Mouse (Mus musculus) CH12.LX (cell line): ENCODE results near the gene Ppox. TPM values are rescaled to one million over a fixed set of nuclear protein-coding genes. Genes with fewer than 3 reads are reported as not detected.
A peak's percentile ranks its signal among the peaks of the same experiment; 100 is the strongest.

Experiments
- DNase-seq: peaks from one replicate; pipeline ENCODE4 v3.0.0-alpha.2; 2013; ENCODE audit errors: extremely low read depth
- H3K27ac ChIP-seq: 2 replicates; pipeline ENCODE4 v1.5.1; 2012; ENCODE audit warnings: low read depth, mild to moderate bottlenecking, control low read depth, moderate library complexity; ENCODE audit not compliant: insufficient read depth
- H3K27me3 ChIP-seq: replicated peaks from 2 replicates; pipeline ENCODE3; 2012; ENCODE audit warnings: inconsistent platforms
- H3K36me3 ChIP-seq, 2 experiments: replicated peaks in 1 of 2; 2 replicates each; pipeline versions ENCODE3 to v1.6.1; 2012; ENCODE audit warnings: inconsistent platforms in 1 of 2, low read length in 1 of 2, mild to moderate bottlenecking in 1 of 2, mixed read lengths in 1 of 2, moderate library complexity in 1 of 2; ENCODE audit not compliant: control insufficient read depth in 1 of 2, insufficient read depth in 1 of 2
- H3K4me1 ChIP-seq, 2 experiments: 2 replicates each; pipeline ENCODE4 v1.6.1; 2012; ENCODE audit warnings: inconsistent platforms in 1 of 2, moderate library complexity in 1 of 2; ENCODE audit not compliant: insufficient read depth in 2 of 2, control insufficient read depth in 1 of 2
- H3K4me2 ChIP-seq: 2 replicates; pipeline ENCODE4 v1.6.1; 2012; ENCODE audit warnings: low read depth, mild to moderate bottlenecking, control low read depth; ENCODE audit not compliant: poor library complexity, insufficient read depth, severe bottlenecking
- H3K4me3 ChIP-seq, 3 experiments: fragments of 150-350 bp in 1 of 3; sonication (generic) in 1 of 3; replicated peaks in 1 of 3; 2 replicates each; pipeline versions ENCODE3 to v1.5.1; 2011 to 2012; ENCODE audit warnings: low read depth in 2 of 3, low read length in 2 of 3, mild to moderate bottlenecking in 2 of 3, moderate library complexity in 2 of 3, control low read depth in 1 of 3, improper control_type of control experiment in 1 of 3, inconsistent platforms in 1 of 3, mixed read lengths in 1 of 3; ENCODE audit not compliant: poor library complexity in 1 of 3
- H3K79me2 ChIP-seq: replicated peaks from 2 replicates; pipeline ENCODE4 v1.6.1; 2012; ENCODE audit warnings: mild to moderate bottlenecking, moderate library complexity; ENCODE audit not compliant: control insufficient read depth, poor library complexity, insufficient read depth, severe bottlenecking; ENCODE audit errors: extremely low read depth
- H3K9ac ChIP-seq: 2 replicates; pipeline ENCODE4 v1.6.1; 2012; ENCODE audit warnings: low read depth, mild to moderate bottlenecking, control low read depth, moderate library complexity; ENCODE audit not compliant: insufficient read depth
- H3K9me3 ChIP-seq: replicated peaks from 2 replicates; pipeline ENCODE3; 2012; ENCODE audit warnings: low read length, inconsistent platforms, mixed read lengths
- CHD1 ChIP-seq: IDR thresholded peaks from 2 replicates; pipeline ENCODE4 v1.6.1; 2012; ENCODE audit warnings: low read depth, low read length, improper control_type of control experiment, inconsistent platforms
- CHD2 ChIP-seq: IDR thresholded peaks from 2 replicates; pipeline ENCODE4 v1.6.1; 2011; ENCODE audit warnings: low read length, improper control_type of control experiment
- CTCF ChIP-seq, 2 experiments: IDR thresholded peaks in 1 of 2; conservative IDR thresholded peaks in 1 of 2; 2 replicates each; pipeline ENCODE4 v1.5.1; 2011 to 2012; ENCODE audit warnings: low read depth in 2 of 2, low read length in 2 of 2, improper control_type of control experiment in 1 of 2, inconsistent platforms in 1 of 2, mild to moderate bottlenecking in 1 of 2, moderate library complexity in 1 of 2
- ELF1 ChIP-seq: IDR thresholded peaks from 2 replicates; pipeline ENCODE4 v1.6.1; 2014; ENCODE audit warnings: low read depth, mild to moderate bottlenecking, inconsistent platforms, low read length, improper control_type of control experiment
- EP300 ChIP-seq: IDR thresholded peaks from 2 replicates; pipeline ENCODE4 v1.6.1; 2011; ENCODE audit warnings: low read length, improper control_type of control experiment
- ETS1 ChIP-seq: conservative IDR thresholded peaks from 2 replicates; pipeline ENCODE4 v1.6.1; 2012; ENCODE audit warnings: low read depth, mild to moderate bottlenecking, inconsistent platforms, low read length, improper control_type of control experiment, moderate library complexity
- GABPA ChIP-seq: IDR thresholded peaks from 2 replicates; pipeline ENCODE4 v1.6.1; 2012; ENCODE audit warnings: low read depth, low read length, improper control_type of control experiment, inconsistent platforms; ENCODE audit not compliant: insufficient replicate concordance
- HCFC1 ChIP-seq: IDR thresholded peaks from 2 replicates; pipeline ENCODE4 v1.6.1; 2012; ENCODE audit warnings: low read depth, mild to moderate bottlenecking, inconsistent platforms, low read length, improper control_type of control experiment
- JUN ChIP-seq: IDR thresholded peaks from 2 replicates; pipeline ENCODE4 v1.6.1; 2011; ENCODE audit warnings: low read depth, mild to moderate bottlenecking, low read length, improper control_type of control experiment, moderate library complexity; ENCODE audit not compliant: insufficient read depth
- JUND ChIP-seq: conservative IDR thresholded peaks from 2 replicates; pipeline ENCODE4 v1.6.1; 2011; ENCODE audit warnings: low read depth, low read length, improper control_type of control experiment
- KAT2A ChIP-seq: IDR thresholded peaks from 2 replicates; pipeline ENCODE4 v1.6.1; 2012; ENCODE audit warnings: low read length, improper control_type of control experiment, inconsistent platforms; ENCODE audit not compliant: insufficient replicate concordance
- MAFK ChIP-seq: IDR thresholded peaks from 2 replicates; pipeline ENCODE4 v1.6.1; 2011; ENCODE audit warnings: low read length, improper control_type of control experiment; ENCODE audit not compliant: insufficient replicate concordance
- MAX ChIP-seq: IDR thresholded peaks from 2 replicates; pipeline ENCODE4 v1.6.1; 2011; ENCODE audit warnings: low read length, improper control_type of control experiment
- MAZ ChIP-seq: IDR thresholded peaks from 2 replicates; pipeline ENCODE4 v1.6.1; 2012; ENCODE audit warnings: low read depth, mild to moderate bottlenecking, inconsistent platforms, low read length, improper control_type of control experiment, moderate library complexity
- MEF2A ChIP-seq: IDR thresholded peaks from 2 replicates; pipeline ENCODE4 v1.6.1; 2014; ENCODE audit warnings: low read depth, mild to moderate bottlenecking, inconsistent platforms, low read length, improper control_type of control experiment, borderline replicate concordance
- MXI1 ChIP-seq: IDR thresholded peaks from 2 replicates; pipeline ENCODE4 v1.6.1; 2011; ENCODE audit warnings: mild to moderate bottlenecking, low read depth, low read length, improper control_type of control experiment
- MYC ChIP-seq: IDR thresholded peaks from 2 replicates; pipeline ENCODE4 v1.6.1; 2011; ENCODE audit warnings: low read depth, mild to moderate bottlenecking, improper control_type of control experiment, low read length
- NELFE ChIP-seq: IDR thresholded peaks from 2 replicates; pipeline ENCODE4 v1.6.1; 2011; ENCODE audit warnings: low read depth, low read length, improper control_type of control experiment
- NRF1 ChIP-seq: IDR thresholded peaks from 2 replicates; pipeline ENCODE4 v1.6.1; 2014; ENCODE audit warnings: low read depth, mild to moderate bottlenecking, inconsistent platforms, low read length, improper control_type of control experiment, moderate library complexity
- PAX5 ChIP-seq: IDR thresholded peaks from 2 replicates; pipeline ENCODE4 v1.6.1; 2012; ENCODE audit warnings: low read length, inconsistent platforms, mixed read lengths
- POLR2A ChIP-seq: IDR thresholded peaks from 2 replicates; pipeline ENCODE4 v1.6.1; 2011; ENCODE audit warnings: low read depth, mild to moderate bottlenecking, improper control_type of control experiment, low read length
- POLR2AphosphoS2 ChIP-seq: IDR thresholded peaks from 2 replicates; pipeline ENCODE4 v1.6.1; 2011; ENCODE audit warnings: low read depth, low read length, improper control_type of control experiment
- RCOR1 ChIP-seq: conservative IDR thresholded peaks from 2 replicates; pipeline ENCODE4 v1.6.1; 2012; ENCODE audit warnings: low read depth, mild to moderate bottlenecking, inconsistent platforms, low read length, improper control_type of control experiment
- SIN3A ChIP-seq: IDR thresholded peaks from 2 replicates; pipeline ENCODE4 v1.6.1; 2012; ENCODE audit warnings: low read length, improper control_type of control experiment, inconsistent platforms
- SMC3 ChIP-seq: IDR thresholded peaks from 2 replicates; pipeline ENCODE4 v1.6.1; 2011; ENCODE audit warnings: low read depth, low read length, improper control_type of control experiment
- TBP ChIP-seq: conservative IDR thresholded peaks from 2 replicates; pipeline ENCODE4 v1.6.1; 2011; ENCODE audit warnings: low read depth, low read length, improper control_type of control experiment
- TCF12 ChIP-seq: IDR thresholded peaks from 2 replicates; pipeline ENCODE4 v1.6.1; 2014; ENCODE audit warnings: low read depth, mild to moderate bottlenecking, inconsistent platforms, low read length, improper control_type of control experiment
- UBTF ChIP-seq: IDR thresholded peaks from 2 replicates; pipeline ENCODE4 v1.6.1; 2012; ENCODE audit warnings: low read depth, mild to moderate bottlenecking, inconsistent platforms, low read length, improper control_type of control experiment, moderate library complexity
- ZMIZ1 ChIP-seq: IDR thresholded peaks from 2 replicates; pipeline ENCODE4 v1.6.1; 2012; ENCODE audit warnings: low read depth, mild to moderate bottlenecking, inconsistent platforms, low read length, improper control_type of control experiment
- ZNF384 ChIP-seq: IDR thresholded peaks from 2 replicates; pipeline ENCODE4 v1.6.1; 2012; ENCODE audit warnings: low read depth, low read length, improper control_type of control experiment, inconsistent platforms
- dilution Hi-C: fragments of 300-500 bp; cut with MboI; formaldehyde crosslinking; loops from 2 replicates; pipeline ENCODE4 v1.14.3; 2020; ENCODE audit warnings: low sequenced_read_pairs; ENCODE audit not compliant: extremely low pct_unique_long_range_greater_than_20kb, extremely low pct_ligation_motif_present
- in situ Hi-C: fragments of 300-500 bp; cut with MboI; formaldehyde crosslinking; loops from 3 replicates; pipeline ENCODE4 v1.14.3; 2019; ENCODE audit warnings: low sequenced_read_pairs, low pct_ligation_motif_present, low pct_unique_long_range_greater_than_20kb, mixed read lengths
- polyA plus RNA-seq: library from polyadenylated mRNA; unstranded; fragments of >175 nt; gene quantifications from 2 replicates; pipeline ENCODE4 v1.2.1, GENCODE M21; 2012; ENCODE audit warnings: low read depth; ENCODE audit not compliant: insufficient read length
- total RNA-seq, 2 experiments: library from RNA; depleted of rRNA; stranded (reverse); fragments of 300-350 nt in 1 of 2; fragments of >200 nt in 1 of 2; gene quantifications; 2 replicates each; pipeline ENCODE4 v1.2.3; 2012 to 2014

Ppox gene
- total and polyA plus RNA-seq, 3 experiments, result 10.5 to 15.1 (median 13.6) TPM

DNA sequence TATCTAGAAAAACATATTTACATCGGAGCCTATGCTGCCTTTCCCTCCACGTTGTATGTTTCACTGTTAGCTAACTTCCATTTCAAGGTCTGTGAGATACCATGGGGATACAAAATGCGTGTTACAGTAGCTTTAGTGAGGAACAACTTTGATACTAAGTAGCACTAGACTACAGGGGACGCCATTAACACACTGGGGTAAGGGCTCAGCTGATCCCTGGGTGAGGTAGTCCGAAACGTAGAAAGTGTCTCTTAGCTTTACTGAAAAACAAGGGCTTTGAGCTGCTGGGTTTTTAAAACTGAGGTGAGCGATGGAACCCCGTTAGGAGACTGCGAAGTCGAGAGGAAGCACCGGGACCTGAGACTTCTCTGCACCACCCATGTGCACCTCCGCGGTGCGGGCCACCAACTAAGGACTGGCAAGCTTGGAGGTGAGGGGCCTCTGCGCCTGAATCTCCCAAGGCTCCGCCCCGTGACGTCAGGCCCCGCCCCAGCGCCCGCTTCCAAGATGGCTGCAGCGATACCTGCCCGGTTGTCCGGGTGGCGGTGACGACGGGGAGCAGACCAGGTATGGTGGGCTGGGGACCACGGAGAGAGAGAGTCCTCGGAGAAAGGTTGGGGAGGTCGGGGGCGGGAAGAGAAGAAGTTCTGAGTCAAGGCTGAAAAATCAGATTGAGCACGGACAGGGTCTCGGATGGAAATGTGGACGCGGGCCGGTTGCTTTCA, 11.0 kb downstream of the Ppox start, which contains the start of gene B4galt3:
B4galt3 (plus strand) TSS at position 481 of the 725 bp plus-strand sequence.
- H3K36me3 ChIP-seq, result peaks cover 25 to 33% of the 10 kb centered on the region in 2 experiments
- H3K9me3 ChIP-seq, result no peaks in the 10 kb centered on the region
- no peak within 1 kb of the TSS for H3K27ac ChIP-seq
- peak within 1 kb of the TSS; percentile 83 to 93 (median 93) for H3K4me3 ChIP-seq
- TF ChIP-seq KAT2A (peak; percentile 81; the same call in 1 of the 2 replicates), ETS1 (no peak), ZNF384 (peak; percentile 5; the same call in 1 of the 2 replicates), EP300 (no peak), SIN3A (peak; percentile 71; the same call in 1 of the 2 replicates), GABPA (no peak; the same call in 1 of the 2 replicates), UBTF (no peak), MXI1 (peak; percentile 51; the same call in 1 of the 2 replicates), HCFC1 (peak; percentile 86), CTCF (conservative IDR thresholded peaks at IDR 0.05 in 1 of 2, IDR thresholded peaks at IDR 0.05 in 1 of 2; ENCODE audit: low read depth in 2 of 2, low read length in 2 of 2) (no peak), ZMIZ1 (peak; percentile 97), NRF1 (peak; percentile 72), JUND (no peak), CHD1 (no peak), SMC3 (no peak), POLR2A (peak; percentile 100), JUN (no peak), MAX (peak; percentile 66; the same call in 1 of the 2 replicates), NELFE (peak; percentile 99), TCF12 (peak; percentile 97), MAFK (0 out of 2 replicates have a peak, but pooled peaks have one; percentile 9), CHD2 (peak; percentile 45; the same call in 1 of the 2 replicates), ELF1 (peak; percentile 57; the same call in 1 of the 2 replicates), MYC (peak; percentile 74; the same call in 1 of the 2 replicates), MEF2A (peak; percentile 23; the same call in 1 of the 2 replicates), RCOR1 (0 out of 2 replicates have a peak, but pooled peaks have one; percentile 37), MAZ (peak; percentile 86), PAX5 (no peak), TBP (peak; percentile 88), POLR2AphosphoS2 (peak; percentile 93)
- in situ Hi-C loops (no loop called here), dilution Hi-C loops (no loop called here)
- H3K27me3 ChIP-seq, result no peaks in the 10 kb centered on the region
- H3K4me2 ChIP-seq, result peak within 1 kb of the TSS; percentile 86
- H3K79me2 ChIP-seq, result no peaks in the 10 kb centered on the region
- peaks cover 0 to 26% of the 10 kb centered on the region in 2 experiments; a peak in 2 of 4 replicates for H3K4me1 ChIP-seq
- DNase-seq, result peak; percentile 87
- peak within 1 kb of the TSS; percentile 50 for H3K9ac ChIP-seq
